Mouse (Mus musculus) intestine, embryonic 14.5 days (tissue): Measurements from ENCODE around the gene Ccnt1. TPM values are rescaled to one million over a fixed set of nuclear protein-coding genes. Genes with fewer than 3 reads are reported as not detected.

Source experiments
- ATAC-seq: fragments of 200-750 bp; cut with Nextera tagmentation; replicated peaks from 2 replicates; pipeline ENCODE4 v1.8.0; 2017; ENCODE audit warnings: low read depth, moderate number of reproducible peaks, moderate TSS enrichment, moderate library complexity; ENCODE audit not compliant: low FRiP score, low TSS enrichment
- DNase-seq: peaks from one replicate; pipeline ENCODE4 v3.0.0-alpha.2; 2018; ENCODE audit warnings: low spot score
- H3K27ac ChIP-seq: fragments of 300-500 bp; sonication (generic); 2 replicates; pipeline ENCODE4 v1.5.1; 2014; ENCODE audit warnings: low read depth, mild to moderate bottlenecking, control low read depth
- H3K27me3 ChIP-seq: fragments of 300-500 bp; sonication (generic); replicated peaks from 2 replicates; pipeline ENCODE4 v1.6.1; 2014; ENCODE audit warnings: low read length, control low read depth; ENCODE audit not compliant: control insufficient read depth, insufficient read depth
- H3K36me3 ChIP-seq: fragments of 300-500 bp; sonication (generic); 2 replicates; pipeline ENCODE4 v1.6.1; 2014; ENCODE audit warnings: low read length, control low read depth; ENCODE audit not compliant: control insufficient read depth, insufficient read depth
- H3K4me1 ChIP-seq: fragments of 300-500 bp; sonication (generic); replicated peaks from 2 replicates; pipeline ENCODE4 v1.6.1; 2014; ENCODE audit warnings: low read length, control low read depth, mixed read lengths; ENCODE audit not compliant: control insufficient read depth, insufficient read depth
- H3K4me2 ChIP-seq: fragments of 300-500 bp; sonication (generic); 2 replicates; pipeline ENCODE4 v1.6.1; 2014; ENCODE audit warnings: low read length
- H3K4me3 ChIP-seq: fragments of 300-500 bp; sonication (generic); 2 replicates; pipeline ENCODE4 v1.5.1; 2014; ENCODE audit warnings: low read depth, low read length, control low read depth, mixed read lengths
- H3K9ac ChIP-seq: fragments of 300-500 bp; sonication (generic); 2 replicates; pipeline ENCODE4 v1.6.1; 2014; ENCODE audit warnings: mild to moderate bottlenecking, low read length
- H3K9me3 ChIP-seq: fragments of 300-500 bp; sonication (generic); 2 replicates; pipeline ENCODE4 v1.6.1; 2016; ENCODE audit warnings: low read length, control low read depth; ENCODE audit not compliant: control insufficient read depth
- WGBS: fragments of 180-500 bp; shearing (Covaris S2); extraction: QIAGEN DNeasy Blood & Tissue Kit; methylation state at CpG from one replicate; pipeline ENCODE4 v1.1.7; 2014; 5-methylcytosine and 5-hydroxymethylcytosine counted together
- microRNA-seq: library from miRNA; unstranded; fragments of <30 nt; microRNA quantifications from one replicate; pipeline ENCODE4, GENCODE M21; 2016
- polyA plus RNA-seq: library from polyadenylated mRNA; unstranded; fragments of >200 nt; fragmentation: Nextera tagmentation; extraction: Ambion mirVana; gene quantifications from 2 replicates; pipeline ENCODE4 v1.2.1, GENCODE M21; 2014

Gene Ccnt1
- polyA plus RNA-seq, 1 experiment from 2014 or later, result 48.7 TPM

DNA sequence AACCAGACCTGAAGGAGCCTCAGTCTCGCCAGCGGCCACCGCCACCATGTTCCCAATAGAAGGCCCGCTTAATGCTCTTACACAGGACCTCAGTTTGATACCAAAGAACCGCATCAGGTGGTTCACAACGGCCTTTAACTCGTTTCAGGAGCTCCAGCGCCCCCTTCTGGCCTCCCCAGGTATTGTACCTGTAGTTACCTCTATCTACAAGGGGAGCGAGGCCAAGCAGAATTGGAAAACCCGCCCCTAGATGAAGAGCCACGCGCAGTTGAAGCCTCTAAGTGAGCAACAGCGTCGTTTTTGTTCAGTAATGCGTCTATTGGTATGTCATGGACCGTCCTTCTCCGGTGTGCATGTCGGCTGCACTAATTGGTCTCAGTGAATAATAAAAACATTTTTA is 66.2 kb downstream of the Ccnt1 start:
- H3K4me2 ChIP-seq, result no peak overlapping the region
- no peak overlapping the region for H3K27ac ChIP-seq
- no peaks in the 10 kb centered on the region for H3K4me1 ChIP-seq
- no peak overlapping the region for H3K4me3 ChIP-seq
- WGBS, result 16% methylated on average over 18 of the region's 18 CpGs
- no peaks in the 10 kb centered on the region for H3K27me3 ChIP-seq
- ATAC-seq (no peak), DNase-seq (peak; percentile 89)
- H3K9me3 ChIP-seq, result no peaks in the 10 kb centered on the region
- no peaks in the 10 kb centered on the region for H3K36me3 ChIP-seq
- no peak overlapping the region for H3K9ac ChIP-seq

DNA sequence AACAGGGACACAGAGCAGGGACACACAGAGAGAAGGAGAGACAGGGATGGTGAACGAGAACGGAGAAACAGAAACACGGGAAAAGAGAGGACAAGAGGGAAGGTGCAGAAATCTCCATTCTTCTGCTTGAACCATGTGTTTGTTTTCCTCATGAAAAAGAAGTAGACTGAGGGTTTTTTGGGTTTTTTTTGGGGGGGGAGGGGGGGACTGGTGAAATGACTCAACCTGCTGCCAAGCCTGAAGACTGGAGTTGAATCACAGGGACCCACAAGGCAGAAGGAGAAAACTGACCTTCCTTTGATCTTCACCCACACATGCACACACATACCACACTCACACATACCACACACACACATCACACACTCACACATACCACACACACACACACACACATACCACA is 67.4 kb downstream of the Ccnt1 start:
- ATAC-seq, result no peak
- Histone ChIP-seq H3K36me3 (no peaks in the 10 kb centered on the region), H3K9me3 (no peaks in the 10 kb centered on the region), H3K27ac (no peak overlapping the region), H3K27me3 (no peaks in the 10 kb centered on the region), H3K4me1 (no peaks in the 10 kb centered on the region), H3K9ac (no peak overlapping the region), H3K4me2 (no peak overlapping the region), H3K4me3 (no peak overlapping the region)
- WGBS, result 90% methylated on average over 3 of the region's 3 CpGs
- DNase-seq, result no peak

DNA sequence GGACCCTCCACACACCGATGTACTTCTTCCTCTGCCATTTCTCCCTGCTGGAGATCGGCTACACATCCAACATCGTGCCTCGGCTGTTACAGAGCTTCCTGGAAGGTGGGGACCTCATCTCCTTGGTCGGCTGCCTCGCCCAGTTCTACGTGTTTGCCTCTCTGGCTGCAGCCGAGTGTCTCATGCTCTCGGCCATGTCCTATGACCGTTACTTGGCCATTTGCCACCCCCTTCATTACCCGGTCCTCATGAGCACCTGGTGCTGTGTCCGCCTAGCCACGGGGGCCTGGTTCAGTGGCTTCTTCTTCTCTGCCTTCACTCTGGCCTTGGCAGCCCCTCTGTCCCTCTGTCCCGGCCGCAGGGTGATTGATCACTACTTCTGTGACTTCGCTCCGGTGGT is 73.1 kb downstream of the Ccnt1 start:
- Histone ChIP-seq H3K36me3 (no peaks in the 10 kb centered on the region), H3K27ac (no peak overlapping the region), H3K9me3 (no peaks in the 10 kb centered on the region), H3K9ac (no peak overlapping the region), H3K27me3 (no peaks in the 10 kb centered on the region), H3K4me2 (no peak overlapping the region), H3K4me3 (no peak overlapping the region), H3K4me1 (no peaks in the 10 kb centered on the region)
- WGBS, result 79% methylated on average over 17 of the region's 17 CpGs
- DNase-seq (no peak), ATAC-seq (no peak)

DNA sequence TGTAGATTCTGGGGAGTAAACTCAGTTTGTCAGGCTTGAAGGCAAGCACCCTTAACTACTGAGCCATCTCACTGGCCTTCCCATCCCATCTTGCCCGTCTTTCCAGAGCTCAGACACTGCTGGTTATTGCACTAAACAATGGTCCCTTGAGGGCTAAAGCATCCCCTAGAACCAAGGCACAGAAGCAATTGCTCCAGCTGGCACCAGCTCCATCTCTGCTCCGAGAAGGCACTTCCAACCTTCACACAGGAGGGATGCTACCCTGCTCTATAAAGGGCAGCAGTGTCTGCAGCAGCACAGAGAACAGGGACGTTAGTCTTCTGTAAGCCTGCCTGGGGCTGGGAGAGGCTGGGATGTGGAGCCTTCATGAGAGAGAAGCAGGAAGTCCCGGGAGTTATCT is 78.6 kb downstream of the Ccnt1 start, which contains the start of gene Olfr279:
Gene Olfr279, plus strand, starts transcription at position 301 of the 400 bp plus-strand sequence.
- 0 out of 2 replicates have a peak, but pooled peaks cover 6% of the 10 kb centered on the region for H3K9me3 ChIP-seq
- H3K27me3 ChIP-seq, result no peaks in the 10 kb centered on the region
- 50% methylated on average over 4 of the region's 4 CpGs for WGBS
- no peak within 1 kb of the TSS for H3K9ac ChIP-seq
- ATAC-seq (no peak), DNase-seq (no peak)
- no peaks in the 10 kb centered on the region for H3K36me3 ChIP-seq
- no peak within 1 kb of the TSS for H3K4me2 ChIP-seq
- no peak within 1 kb of the TSS for H3K4me3 ChIP-seq
- no peak within 1 kb of the TSS for H3K27ac ChIP-seq
- H3K4me1 ChIP-seq, result no peaks in the 10 kb centered on the region

DNA sequence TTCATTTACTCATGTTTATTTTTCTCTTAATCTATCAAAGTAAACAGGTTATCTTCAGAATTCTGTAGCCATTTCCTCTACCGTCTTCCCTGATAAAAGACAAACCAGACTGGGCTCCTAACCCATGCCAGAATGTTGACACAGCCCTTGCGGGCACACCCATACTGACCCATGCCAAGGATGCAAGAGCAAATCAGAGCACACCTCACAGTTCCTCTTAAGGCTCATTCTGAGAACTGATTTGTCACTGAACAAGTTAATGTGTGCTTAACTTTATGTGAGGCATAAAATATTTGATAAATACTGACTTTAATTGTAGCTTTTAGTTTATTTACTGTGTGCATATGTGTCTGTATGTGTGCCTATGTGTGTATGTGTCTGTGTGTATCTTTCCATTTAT is 79.4 kb downstream of the Ccnt1 start:
- Histone ChIP-seq H3K27me3 (no peaks in the 10 kb centered on the region), H3K36me3 (no peaks in the 10 kb centered on the region), H3K27ac (no peak overlapping the region), H3K9ac (no peak overlapping the region), H3K9me3 (0 out of 2 replicates have a peak, but pooled peaks cover 6% of the 10 kb centered on the region), H3K4me3 (no peak overlapping the region), H3K4me2 (no peak overlapping the region), H3K4me1 (no peaks in the 10 kb centered on the region)
- ATAC-seq, result no peak
- WGBS, result 71% methylated on average over 2 of the region's 2 CpGs
- no peak for DNase-seq

Small RNA genes lying within 50 kb of the gene (microRNA-seq; reads per million reads assigned to microRNA genes)
- gene Mir1291, result 0.93 reads per million, percentile 6 among the genes with 10 or more reads in this experiment

Other genes starting within 250 kb of the Ccnt1 start
- gene Olfr284, start 229.9 kb downstream of the Ccnt1 start, polyA plus RNA-seq, result not detected in 2 replicates
- gene Olfr283, start 190.0 kb downstream of the Ccnt1 start, polyA plus RNA-seq, result not detected in 2 replicates
- gene Olfr282, start 139.7 kb downstream of the Ccnt1 start, polyA plus RNA-seq, result not detected in 2 replicates
- not detected in 2 replicates for gene Olfr281, start 118.3 kb downstream of the Ccnt1 start, polyA plus RNA-seq
- gene OR5BS1P, start 101.0 kb downstream of the Ccnt1 start, polyA plus RNA-seq, result not detected in 2 replicates
- gene Lalba, start 88.2 kb downstream of the Ccnt1 start, polyA plus RNA-seq, result 0.57 TPM in 1 of 2 replicates, not detected in the other
- not detected in 2 replicates for gene Olfr279, start 78.5 kb downstream of the Ccnt1 start, polyA plus RNA-seq
- gene Kansl2, start 36.7 kb downstream of the Ccnt1 start, polyA plus RNA-seq, result 97.3 and 99.7 TPM in 2 replicates
- 0.35 and 0.59 TPM in 2 replicates for gene 4930415O20Rik, start 81 bp upstream of the Ccnt1 start, polyA plus RNA-seq
- 19.8 and 21.9 TPM in 2 replicates for gene Adcy6, start 39.2 kb upstream of the Ccnt1 start, polyA plus RNA-seq
- gene Cacnb3, start 59.9 kb upstream of the Ccnt1 start, polyA plus RNA-seq, result 31.5 and 34.8 TPM in 2 replicates
- gene Ddx23, start 92.0 kb upstream of the Ccnt1 start, polyA plus RNA-seq, result 27.1 TPM in 2 replicates
- 0.83 and 1.0 TPM in 2 replicates for gene Rnd1, start 106.5 kb upstream of the Ccnt1 start, polyA plus RNA-seq
- 0.57 and 1.6 TPM in 2 replicates for gene Ccdc65, start 137.3 kb upstream of the Ccnt1 start, polyA plus RNA-seq
- 47.9 and 53.1 TPM in 2 replicates for gene Fkbp11, start 157.3 kb upstream of the Ccnt1 start, polyA plus RNA-seq
- 34.6 and 37.1 TPM in 2 replicates for gene Arf3, start 192.3 kb upstream of the Ccnt1 start, polyA plus RNA-seq
- 0.12 TPM in 1 of 2 replicates, not detected in the other for gene Wnt10b, start 207.2 kb upstream of the Ccnt1 start, polyA plus RNA-seq
- not detected in 2 replicates for gene Wnt1, start 218.9 kb upstream of the Ccnt1 start, polyA plus RNA-seq
- gene Ddn, start 238.6 kb upstream of the Ccnt1 start, polyA plus RNA-seq, result not detected in 2 replicates